Mouse (Mus musculus) liver, embryonic 12.5 days (tissue): ENCODE data around the gene Vmn1r86. TPM values are rescaled to one million over a fixed set of nuclear protein-coding genes. Genes with fewer than 3 reads are reported as not detected.
"Not testable (repeated sequence)": the region's sequence is repeated elsewhere in the genome, so short reads cannot be mapped to it uniquely, and the experiment has no call there.

Source experiments
- ATAC-seq: fragments of 200-750 bp; cut with Nextera tagmentation; 2 replicates; pipeline ENCODE4 v1.8.0; 2017; ENCODE audit warnings: moderate number of reproducible peaks, mild to moderate bottlenecking, moderate library complexity
- H3K27ac ChIP-seq: fragments of 300-500 bp; sonication (generic); 2 replicates; pipeline ENCODE4 v1.5.1; 2016; ENCODE audit warnings: mild to moderate bottlenecking
- H3K27me3 ChIP-seq: fragments of 300-500 bp; sonication (generic); replicated peaks from 2 replicates; pipeline ENCODE4 v1.6.1; 2016; ENCODE audit warnings: mild to moderate bottlenecking, moderate library complexity
- H3K36me3 ChIP-seq: fragments of 300-500 bp; sonication (generic); 2 replicates; pipeline ENCODE4 v1.6.1; 2016; ENCODE audit warnings: mild to moderate bottlenecking, moderate library complexity
- H3K4me1 ChIP-seq: fragments of 300-500 bp; sonication (generic); 2 replicates; pipeline ENCODE4 v1.6.1; 2016
- H3K4me2 ChIP-seq: fragments of 300-500 bp; sonication (generic); 2 replicates; pipeline ENCODE4 v1.6.1; 2016; ENCODE audit warnings: mild to moderate bottlenecking, moderate library complexity
- H3K4me3 ChIP-seq: fragments of 300-500 bp; sonication (generic); 2 replicates; pipeline ENCODE4 v1.5.1; 2016; ENCODE audit warnings: mild to moderate bottlenecking, moderate library complexity
- H3K9ac ChIP-seq: fragments of 300-500 bp; sonication (generic); 2 replicates; pipeline ENCODE4 v1.6.1; 2016; ENCODE audit warnings: mild to moderate bottlenecking, moderate library complexity
- H3K9me3 ChIP-seq: fragments of 300-500 bp; sonication (generic); replicated peaks from 2 replicates; pipeline ENCODE4 v1.6.1; 2016; ENCODE audit warnings: mild to moderate bottlenecking, moderate library complexity
- WGBS: fragments of 180-500 bp; shearing (Covaris S2); methylation state at CpG from one replicate; pipeline ENCODE4 v1.1.7; 2016; ENCODE audit not compliant: insufficient replicate concordance; 5-methylcytosine and 5-hydroxymethylcytosine counted together
- polyA plus RNA-seq: library from polyadenylated mRNA; unstranded; fragments of >200 nt; fragmentation: Nextera tagmentation; extraction: Ambion mirVana; gene quantifications from 2 replicates; pipeline ENCODE4 v1.2.1, GENCODE M21; 2016

Gene Vmn1r86
- not detected in 2 replicates for polyA plus RNA-seq

DNA sequence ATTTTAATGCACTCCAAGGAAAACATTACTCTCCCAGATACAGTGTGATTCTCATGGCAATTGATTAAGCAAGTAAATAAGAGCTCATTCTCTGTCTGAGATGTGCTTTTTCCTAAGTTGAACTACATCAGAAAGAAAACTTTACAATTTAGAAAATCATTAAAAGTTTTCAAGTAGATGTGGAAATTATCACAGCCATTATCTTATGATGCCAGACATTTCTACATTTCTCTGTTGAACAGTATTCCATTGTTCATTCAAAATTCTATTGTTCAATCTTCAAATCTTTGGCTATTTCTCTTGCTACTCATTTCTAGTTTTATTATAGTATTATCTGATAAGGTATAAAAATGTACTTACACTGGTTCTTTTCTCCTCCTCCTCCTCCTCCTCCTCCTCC is at the start of gene Vmn1r86:
Vmn1r86 (minus strand) TSS at position 101 of the 400 bp plus-strand sequence.
- H3K9me3 ChIP-seq, result no peaks in the 10 kb centered on the region
- H3K4me3 ChIP-seq, result no peak within 1 kb of the TSS
- H3K36me3 ChIP-seq, result no peaks in the 10 kb centered on the region
- H3K27me3 ChIP-seq, result no peaks in the 10 kb centered on the region
- H3K9ac ChIP-seq, result no peak within 1 kb of the TSS
- H3K4me2 ChIP-seq, result no peak within 1 kb of the TSS
- H3K27ac ChIP-seq, result no peak within 1 kb of the TSS
- H3K4me1 ChIP-seq, result no peaks in the 10 kb centered on the region
- ATAC-seq, result no peak

DNA sequence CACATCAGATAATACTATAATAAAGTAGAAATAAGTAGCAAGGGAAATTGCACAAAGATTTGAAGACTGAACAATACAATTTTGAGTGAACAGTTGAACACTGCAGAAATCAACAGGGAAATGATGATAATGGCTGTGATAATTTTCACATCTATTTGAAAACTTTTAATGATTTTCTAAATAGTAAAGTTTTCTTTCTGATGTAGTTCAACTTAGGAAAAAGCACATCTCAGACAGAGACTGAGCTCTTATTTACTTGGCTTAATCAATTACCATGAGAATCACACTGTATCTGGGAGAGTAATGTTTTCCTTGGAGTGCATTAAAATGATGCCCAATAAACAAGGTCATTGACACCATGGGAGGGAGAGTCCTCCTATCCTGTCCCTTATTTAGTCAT is 39.6 kb upstream of the Vmn1r86 start, which contains the start of gene Vmn1r88:
Vmn1r88 (plus strand) TSS at position 301 of the 400 bp plus-strand sequence.
- no peaks in the 10 kb centered on the region for H3K4me1 ChIP-seq
- ATAC-seq, result no peak
- H3K4me3 ChIP-seq, result no peak within 1 kb of the TSS
- H3K4me2 ChIP-seq, result no peak within 1 kb of the TSS
- no peak within 1 kb of the TSS for H3K27ac ChIP-seq
- H3K36me3 ChIP-seq, result no peaks in the 10 kb centered on the region
- H3K9ac ChIP-seq, result no peak within 1 kb of the TSS
- H3K9me3 ChIP-seq, result no peaks in the 10 kb centered on the region
- H3K27me3 ChIP-seq, result no peaks in the 10 kb centered on the region

DNA sequence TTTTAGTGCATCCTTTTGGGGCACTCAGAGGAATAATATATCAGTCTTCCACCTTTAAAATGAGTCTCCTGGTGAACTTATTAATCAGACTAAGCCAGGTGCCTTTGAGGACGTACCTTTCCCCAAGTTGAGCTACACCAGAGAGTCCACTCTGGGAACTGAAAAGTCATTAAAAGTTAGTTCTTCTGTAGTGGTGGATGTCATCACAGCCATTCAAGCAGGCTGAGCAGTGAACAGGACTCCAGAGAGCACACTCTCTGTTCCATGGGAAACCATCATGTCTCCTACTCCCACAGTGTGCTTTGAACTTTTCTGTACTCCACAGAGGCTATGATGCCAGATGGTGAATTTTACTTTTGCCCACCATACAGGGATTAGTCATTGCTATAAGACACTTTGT is 20.3 kb upstream of the Vmn1r86 start, which contains the start of gene Vmn1r87:
Vmn1r87 (minus strand) TSS at position 101 of the 400 bp plus-strand sequence.
- ATAC-seq, result no peak
- Histone ChIP-seq H3K4me1 (no peaks in the 10 kb centered on the region), H3K36me3 (no peaks in the 10 kb centered on the region), H3K9me3 (no peaks in the 10 kb centered on the region), H3K9ac (no peak within 1 kb of the TSS), H3K4me3 (no peak within 1 kb of the TSS), H3K27ac (no peak within 1 kb of the TSS), H3K27me3 (no peaks in the 10 kb centered on the region), H3K4me2 (no peak within 1 kb of the TSS)
- WGBS, result 50% methylated on average over 1 of the region's 1 CpGs

DNA sequence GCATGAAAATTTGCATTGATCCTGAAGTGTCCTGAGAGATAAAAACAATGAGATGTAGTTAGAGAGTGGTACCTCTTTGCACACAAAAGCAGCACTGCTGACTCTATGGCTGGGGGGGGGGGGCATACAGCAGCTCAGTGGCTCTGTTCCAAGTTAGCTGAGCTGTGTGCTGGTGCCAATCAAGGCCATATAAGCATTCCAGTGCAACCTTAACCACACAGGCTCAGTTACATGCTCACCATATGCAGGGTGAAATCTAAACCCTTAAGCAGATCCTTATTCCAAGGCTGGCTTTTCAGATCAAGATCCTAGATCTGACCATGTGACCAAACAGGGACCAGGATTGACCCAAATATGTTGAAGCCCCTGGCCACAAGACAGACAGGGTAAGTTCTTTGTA is 17.6 kb upstream of the Vmn1r86 start:
- Histone ChIP-seq H3K4me1 (no peaks in the 10 kb centered on the region), H3K36me3 (no peaks in the 10 kb centered on the region), H3K9me3 (no peaks in the 10 kb centered on the region), H3K27me3 (no peaks in the 10 kb centered on the region), H3K4me2 (no peak overlapping the region), H3K9ac (no peak overlapping the region), H3K4me3 (no peak overlapping the region), H3K27ac (no peak overlapping the region)
- ATAC-seq, result no peak

DNA sequence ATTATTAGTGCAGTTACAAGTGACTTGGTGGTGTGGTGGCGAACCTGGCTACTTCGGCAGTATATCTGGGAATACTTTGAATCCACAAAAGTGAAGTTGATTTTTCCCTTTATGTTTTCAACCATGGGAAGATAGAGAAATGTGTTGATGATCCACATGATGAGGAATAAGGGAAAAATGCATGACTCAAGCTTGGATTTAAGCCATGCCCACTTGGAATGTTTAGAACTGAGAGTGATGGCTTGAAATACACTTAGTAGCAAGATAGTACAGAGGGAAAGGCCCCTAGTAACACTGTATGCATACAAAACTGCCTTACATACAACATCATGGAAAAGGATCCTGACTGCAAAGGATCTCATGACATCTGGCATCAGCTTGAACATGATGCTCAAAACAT is 12.1 kb upstream of the Vmn1r86 start:
- Histone ChIP-seq H3K27me3 (no peaks in the 10 kb centered on the region), H3K4me3 (no peak overlapping the region), H3K4me1 (no peaks in the 10 kb centered on the region), H3K27ac (no peak overlapping the region), H3K9me3 (no peaks in the 10 kb centered on the region), H3K9ac (no peak overlapping the region), H3K36me3 (no peaks in the 10 kb centered on the region), H3K4me2 (no peak overlapping the region)
- no peak for ATAC-seq
- WGBS, result 61% methylated on average over 2 of the region's 2 CpGs

DNA sequence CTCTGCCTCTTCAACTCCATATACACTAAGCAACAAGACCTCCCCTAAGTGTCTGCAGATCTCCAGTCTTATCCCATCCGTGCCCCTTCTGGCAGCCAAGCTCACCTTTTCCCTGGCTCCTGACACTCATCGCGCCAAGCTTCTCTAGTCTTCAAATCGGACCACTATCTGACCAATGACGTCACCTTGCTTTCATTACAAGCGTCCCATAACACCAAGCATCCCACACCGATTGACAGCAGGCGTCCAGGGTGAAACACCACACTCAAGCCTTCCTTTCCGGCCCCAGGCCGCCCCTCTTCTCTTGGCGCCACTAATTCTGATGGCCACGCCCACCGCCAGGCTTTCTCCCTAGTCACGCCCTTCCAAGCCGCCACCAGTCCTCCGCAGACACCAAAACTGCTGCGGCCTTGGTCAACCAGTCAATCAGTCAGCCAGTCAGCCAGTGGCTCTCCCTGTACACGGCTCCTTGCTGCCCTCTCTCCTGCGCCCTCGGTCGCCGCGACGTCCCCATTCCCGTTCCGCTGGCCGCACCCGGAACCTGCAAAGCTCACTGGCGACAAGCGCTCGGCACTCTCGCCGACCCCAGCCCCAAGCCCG is 3.9 kb upstream of the Vmn1r86 start:
- H3K27me3 ChIP-seq, H3K4me1 ChIP-seq, H3K9ac ChIP-seq, H3K4me3 ChIP-seq, H3K9me3 ChIP-seq, H3K36me3 ChIP-seq, H3K27ac ChIP-seq: not testable (repeated sequence)
- WGBS, result under 1% methylated on average over 24 of the region's 34 CpGs
- peak overlapping the region; percentile 44 for H3K4me2 ChIP-seq
- peak; percentile 87 for ATAC-seq

DNA sequence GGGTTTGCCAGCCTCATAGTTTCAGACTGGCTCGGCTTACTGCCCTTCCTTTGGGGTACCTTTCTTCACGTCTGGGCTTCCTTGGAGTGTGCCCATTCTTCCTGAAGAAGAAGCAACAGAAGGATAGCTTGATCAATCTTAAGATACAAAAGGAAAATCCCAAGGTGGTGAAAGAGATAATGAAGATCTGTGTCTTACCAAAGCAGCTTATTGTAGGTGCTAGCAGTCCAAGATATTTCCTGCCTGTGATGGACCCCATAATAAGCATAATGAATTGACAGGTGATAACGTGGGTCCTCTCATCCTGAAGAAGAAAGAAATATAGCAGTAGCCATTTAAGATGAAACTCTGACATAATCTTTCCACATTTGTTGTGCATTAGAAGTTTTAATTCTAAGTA is 24.6 kb downstream of the Vmn1r86 start, which contains the start of gene Vmn1r85:
Vmn1r85 (minus strand) TSS at position 101 of the 400 bp plus-strand sequence.
- Histone ChIP-seq H3K27me3 (no peaks in the 10 kb centered on the region), H3K4me3 (no peak within 1 kb of the TSS), H3K9ac (no peak within 1 kb of the TSS), H3K4me1 (no peaks in the 10 kb centered on the region), H3K4me2 (no peak within 1 kb of the TSS), H3K36me3 (no peaks in the 10 kb centered on the region), H3K27ac (no peak within 1 kb of the TSS), H3K9me3 (no peaks in the 10 kb centered on the region)
- ATAC-seq, result no peak
- WGBS, result 36% methylated on average over 3 of the region's 3 CpGs

DNA sequence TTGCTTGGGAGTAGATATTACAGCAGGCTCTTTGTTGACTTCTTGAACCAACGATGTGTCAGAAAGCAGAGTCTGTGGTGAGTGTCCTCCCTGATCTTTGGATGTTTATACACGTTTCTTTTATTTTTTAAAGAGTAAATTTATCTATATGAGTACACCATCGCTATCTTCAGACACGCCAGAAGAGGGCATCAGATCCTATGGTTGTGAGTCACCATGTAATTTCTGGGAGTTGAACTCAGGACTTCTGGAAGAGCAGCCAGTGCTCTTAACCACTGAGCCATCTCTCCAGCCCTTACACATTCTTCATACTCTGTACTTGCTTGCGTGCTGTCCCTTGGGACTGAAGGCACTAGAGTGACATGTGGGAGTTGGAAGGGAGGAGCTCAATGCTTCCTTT is 47.4 kb downstream of the Vmn1r86 start:
- Histone ChIP-seq H3K4me2 (no peak overlapping the region), H3K4me1 (no peaks in the 10 kb centered on the region), H3K4me3 (no peak overlapping the region), H3K9me3 (no peaks in the 10 kb centered on the region), H3K27me3 (no peaks in the 10 kb centered on the region), H3K27ac (no peak overlapping the region), H3K36me3 (no peaks in the 10 kb centered on the region), H3K9ac (no peak overlapping the region)
- ATAC-seq, result no peak
- 47% methylated on average over 5 of the region's 5 CpGs for WGBS

DNA sequence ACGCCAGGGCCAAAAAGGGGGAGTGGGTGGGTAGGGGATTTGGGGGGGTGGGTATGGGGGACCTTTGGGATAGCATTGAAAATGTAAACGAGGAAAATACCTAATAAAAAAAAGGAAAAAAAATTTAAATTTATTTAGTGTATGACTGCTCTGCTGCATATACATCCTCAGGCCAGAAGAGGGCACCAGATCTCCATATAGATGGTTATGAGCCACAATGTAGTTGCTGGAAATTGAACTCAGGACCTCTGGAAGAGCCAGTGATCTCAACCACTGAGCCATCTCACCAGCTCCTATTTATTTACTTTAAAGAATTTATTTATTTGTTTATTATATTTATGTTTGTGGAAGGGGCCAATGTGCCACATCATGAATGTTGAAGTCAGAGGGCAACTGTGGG is 56.3 kb downstream of the Vmn1r86 start:
- not testable (repeated sequence) for H3K27me3 ChIP-seq, H3K4me3 ChIP-seq, H3K4me1 ChIP-seq, H3K36me3 ChIP-seq, H3K9me3 ChIP-seq, H3K9ac ChIP-seq, H3K27ac ChIP-seq, ATAC-seq, H3K4me2 ChIP-seq
- 35% methylated on average over 2 of the region's 2 CpGs for WGBS

DNA sequence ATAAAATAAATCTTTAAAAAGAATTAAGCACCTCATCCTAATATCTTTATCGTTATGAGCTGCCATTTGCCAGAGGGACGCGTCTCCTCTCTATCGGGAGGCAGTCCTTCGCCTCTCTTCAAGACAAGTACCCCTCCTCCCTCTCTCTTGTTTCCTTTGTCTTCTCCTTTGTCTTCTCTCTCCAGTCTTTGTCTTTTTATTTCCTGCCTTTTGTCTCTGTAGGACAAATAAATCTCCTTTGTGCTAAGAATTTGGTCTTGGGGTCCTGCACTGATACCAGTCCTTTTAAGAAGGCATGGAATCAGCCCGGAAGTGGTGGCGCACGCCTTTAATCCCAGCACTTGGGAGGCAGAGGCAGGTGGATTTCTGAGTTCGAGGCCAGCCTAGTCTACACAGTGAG is 60.2 kb downstream of the Vmn1r86 start:
- no peaks in the 10 kb centered on the region for H3K36me3 ChIP-seq
- no peak overlapping the region for H3K4me3 ChIP-seq
- H3K9me3 ChIP-seq, result no peaks in the 10 kb centered on the region; the same call in 1 of the 2 replicates
- no peak overlapping the region for H3K4me2 ChIP-seq
- H3K27ac ChIP-seq, result no peak overlapping the region
- 77% methylated on average over 9 of the region's 9 CpGs for WGBS
- H3K9ac ChIP-seq, result no peak overlapping the region
- no peak for ATAC-seq
- H3K4me1 ChIP-seq, result peaks cover 8% of the 10 kb centered on the region
- no peaks in the 10 kb centered on the region; the same call in 1 of the 2 replicates for H3K27me3 ChIP-seq

DNA sequence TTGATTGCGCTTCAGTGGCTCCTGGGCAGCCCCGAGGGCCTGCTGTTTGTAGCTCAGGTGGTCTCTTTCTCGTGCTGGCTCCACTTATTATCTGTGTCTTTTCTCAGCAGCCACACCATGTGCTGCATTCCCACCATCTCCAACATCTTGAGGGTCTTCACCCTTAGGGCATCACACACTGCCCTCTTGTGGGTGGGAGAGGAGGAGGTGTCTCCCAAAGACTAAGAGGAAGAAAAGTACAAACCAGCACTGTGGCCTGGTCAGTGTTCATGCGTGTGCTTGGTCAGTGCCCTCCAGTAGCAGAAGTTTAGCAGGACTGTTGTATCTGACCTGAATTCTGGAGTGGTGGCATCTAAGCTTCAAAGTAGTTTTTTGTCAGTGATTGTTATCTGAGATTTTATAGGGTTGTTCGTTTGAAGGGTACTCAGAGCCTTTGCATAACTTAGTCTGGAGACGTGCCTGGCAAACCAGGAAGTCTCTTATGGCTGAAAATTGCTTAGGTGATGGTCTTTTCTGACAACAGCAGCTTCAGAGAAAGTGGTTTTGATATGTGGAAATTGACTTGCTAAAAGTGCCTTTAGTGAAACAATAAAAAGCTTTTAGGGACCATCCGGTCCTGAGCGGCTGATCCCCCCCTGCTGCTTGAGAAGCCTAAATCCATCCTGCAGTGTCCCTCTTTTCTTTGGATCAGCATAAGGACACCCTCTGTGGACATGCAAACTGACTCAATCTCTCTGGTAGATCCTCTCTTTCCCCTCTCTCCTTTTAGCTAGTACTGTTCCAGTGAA is 62.6 kb downstream of the Vmn1r86 start:
- Histone ChIP-seq H3K4me1 (peaks cover 16% of the 10 kb centered on the region), H3K36me3 (no peaks in the 10 kb centered on the region), H3K9me3 (no peaks in the 10 kb centered on the region), H3K4me2 (no peak overlapping the region), H3K27me3 (no peaks in the 10 kb centered on the region; the same call in 1 of the 2 replicates), H3K27ac (no peak overlapping the region), H3K4me3 (no peak overlapping the region), H3K9ac (no peak overlapping the region)
- WGBS, result 58% methylated on average over 8 of the region's 8 CpGs
- no peak for ATAC-seq

DNA sequence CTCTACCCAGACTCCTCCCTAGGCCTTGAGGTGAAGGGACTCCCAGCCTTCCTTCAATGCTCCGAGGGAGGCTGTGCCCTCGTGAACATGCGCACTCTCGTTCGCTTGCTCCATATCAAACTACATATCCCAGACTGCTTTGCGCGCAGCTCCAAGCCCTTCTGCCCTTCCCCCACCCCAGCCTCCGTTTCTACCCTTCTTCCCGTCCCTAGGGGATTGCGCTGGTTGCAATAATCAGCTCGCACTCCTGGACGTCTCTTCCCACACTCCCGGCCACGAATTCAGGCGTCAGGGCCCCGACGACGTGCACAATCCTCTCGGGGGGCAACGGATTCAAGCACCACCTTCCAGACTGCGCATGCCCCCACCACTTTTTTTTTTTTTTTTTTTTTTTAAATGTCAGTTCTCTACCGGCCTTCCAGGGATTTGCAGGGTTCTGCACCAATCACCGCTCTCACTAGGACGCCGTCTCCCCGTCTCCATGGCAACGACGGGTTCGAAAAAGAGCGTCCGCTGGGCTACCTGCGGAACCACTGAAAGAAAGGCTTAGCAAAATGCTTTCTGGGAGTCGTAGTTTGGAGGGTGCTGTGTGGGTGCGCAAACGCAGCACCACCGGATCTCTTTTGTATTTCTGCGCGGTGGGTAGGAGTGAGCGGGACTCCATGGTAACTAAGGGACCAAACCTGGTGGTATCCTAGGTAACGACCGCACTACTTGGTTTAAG is 65.3 kb downstream of the Vmn1r86 start, which contains the start of gene Mzf1:
Mzf1 (minus strand) TSS at position 478 of the 724 bp plus-strand sequence.
- Histone ChIP-seq H3K36me3 (no peaks in the 10 kb centered on the region), H3K27ac (peak within 1 kb of the TSS; percentile 49), H3K9me3 (no peaks in the 10 kb centered on the region), H3K4me3 (peak within 1 kb of the TSS; percentile 62), H3K4me1 (peaks cover 16% of the 10 kb centered on the region), H3K4me2 (peak within 1 kb of the TSS; percentile 79), H3K9ac (peak within 1 kb of the TSS; percentile 67), H3K27me3 (no peaks in the 10 kb centered on the region; the same call in 1 of the 2 replicates)
- peak; percentile 87 for ATAC-seq
- WGBS, result under 1% methylated on average over 41 of the region's 41 CpGs
